Mouse (Mus musculus): ENCODE measurements at regions not wholly inside any gene's neighbourhood (a gene's known extent, or its start where the extent isn't known, plus 50 kb on each side); places are given as distances from the start of the nearest gene placed in this dataset.
A peak's percentile ranks its signal among the peaks of the same experiment; 100 is the strongest.

DNA sequence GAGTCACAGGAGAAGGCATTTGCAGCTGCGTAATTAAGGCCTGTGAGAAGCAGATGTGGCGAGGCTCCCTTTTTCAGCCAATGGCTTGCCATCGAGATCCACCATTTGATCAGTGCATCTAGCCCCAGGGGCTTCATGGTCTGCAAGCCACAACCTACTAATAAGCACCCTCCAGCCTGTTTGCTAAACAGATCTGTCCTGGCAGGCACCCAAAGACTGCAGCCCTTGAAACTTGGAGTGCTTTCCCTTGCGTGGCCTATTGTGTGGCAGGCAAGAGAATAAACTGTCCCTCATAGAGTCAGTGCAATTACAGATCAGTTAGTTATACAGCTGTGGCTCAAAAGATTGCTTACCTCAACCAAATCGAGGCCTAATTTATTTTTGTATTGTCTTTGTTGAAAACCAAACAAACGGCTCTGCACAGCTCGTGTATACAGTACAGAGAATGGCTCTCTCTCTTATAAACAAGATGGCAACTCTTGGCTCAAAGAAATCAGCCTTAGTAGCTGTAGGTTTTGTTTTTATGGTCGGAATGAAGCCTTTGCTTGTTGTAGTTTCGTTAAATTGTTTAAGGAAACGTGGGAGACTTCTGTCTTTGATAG lies 195.9 kb upstream of the Satb2 start:
- DNase-seq (ENCODE audit: low spot score in 2 of 2), result no peak

DNA sequence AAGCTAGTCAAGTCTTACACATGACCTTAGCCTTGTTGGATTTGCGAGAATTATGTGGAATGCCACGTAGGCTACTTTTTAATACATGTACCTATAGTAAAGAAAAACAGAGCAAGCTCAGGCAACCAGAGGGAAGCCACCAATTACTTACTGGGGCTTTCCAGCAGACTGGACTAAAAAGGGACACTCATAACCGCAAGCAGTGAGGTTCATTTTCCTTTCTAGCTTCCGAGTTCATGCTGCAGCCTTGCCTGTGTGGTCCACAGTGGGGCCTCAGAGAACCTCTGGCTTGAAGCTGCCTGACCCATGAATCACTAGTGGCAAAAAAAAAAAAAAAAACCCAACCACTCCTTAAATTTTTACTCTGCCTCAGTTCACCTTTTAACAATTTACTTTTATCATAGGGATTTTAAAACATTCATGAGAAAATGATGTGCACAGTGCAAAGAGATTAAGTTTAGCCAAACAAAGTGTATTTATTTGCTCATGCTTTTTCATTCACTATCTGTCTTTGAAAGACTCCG lies 188.6 kb upstream of the 1700066M21Rik start:
- no peak for DNase-seq (ENCODE audit: low spot score in 2 of 2)

DNA sequence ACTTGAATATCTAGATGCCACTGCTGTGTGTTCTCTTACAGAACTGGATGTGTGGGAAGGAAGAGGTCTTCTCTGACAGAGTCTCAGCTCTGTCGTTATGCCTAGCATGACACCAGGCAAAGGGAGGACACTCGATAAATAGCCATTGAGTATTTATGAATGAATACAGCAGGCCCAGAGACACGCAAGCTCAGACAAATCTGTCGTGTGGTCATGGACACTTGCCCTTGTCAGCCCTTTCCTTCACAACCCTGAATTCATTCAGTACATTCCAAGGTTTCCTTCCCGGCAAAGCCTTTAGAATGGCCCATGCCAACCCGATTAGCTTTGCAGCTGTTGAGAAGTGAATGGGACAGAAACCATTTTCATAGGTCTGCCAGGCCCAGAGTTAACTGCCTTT lies 176.1 kb upstream of the 1700066M21Rik start:
- DNase-seq (ENCODE audit: low spot score in 2 of 2), result no peak

DNA sequence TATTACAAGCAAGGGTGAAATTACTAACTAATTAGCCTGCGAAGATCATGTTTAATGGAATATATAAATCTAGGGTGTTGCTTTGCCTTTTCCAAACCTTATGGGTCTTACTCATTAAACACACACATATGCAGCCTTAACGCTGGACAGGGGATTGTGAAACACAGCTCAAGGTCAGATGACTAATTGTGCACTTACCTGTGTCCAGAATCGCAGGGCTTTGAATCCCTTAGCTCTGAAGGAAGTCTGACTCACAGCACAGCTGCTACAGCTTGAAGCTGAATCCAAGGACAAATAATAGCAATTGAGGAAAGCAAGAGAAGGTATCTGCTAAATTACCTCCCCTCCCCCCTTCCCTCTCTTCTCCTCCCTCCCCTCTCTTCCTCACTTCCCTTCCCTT lies 173.1 kb upstream of the 1700066M21Rik start:
- DNase-seq (ENCODE audit: low spot score in 2 of 2), result no peak

DNA sequence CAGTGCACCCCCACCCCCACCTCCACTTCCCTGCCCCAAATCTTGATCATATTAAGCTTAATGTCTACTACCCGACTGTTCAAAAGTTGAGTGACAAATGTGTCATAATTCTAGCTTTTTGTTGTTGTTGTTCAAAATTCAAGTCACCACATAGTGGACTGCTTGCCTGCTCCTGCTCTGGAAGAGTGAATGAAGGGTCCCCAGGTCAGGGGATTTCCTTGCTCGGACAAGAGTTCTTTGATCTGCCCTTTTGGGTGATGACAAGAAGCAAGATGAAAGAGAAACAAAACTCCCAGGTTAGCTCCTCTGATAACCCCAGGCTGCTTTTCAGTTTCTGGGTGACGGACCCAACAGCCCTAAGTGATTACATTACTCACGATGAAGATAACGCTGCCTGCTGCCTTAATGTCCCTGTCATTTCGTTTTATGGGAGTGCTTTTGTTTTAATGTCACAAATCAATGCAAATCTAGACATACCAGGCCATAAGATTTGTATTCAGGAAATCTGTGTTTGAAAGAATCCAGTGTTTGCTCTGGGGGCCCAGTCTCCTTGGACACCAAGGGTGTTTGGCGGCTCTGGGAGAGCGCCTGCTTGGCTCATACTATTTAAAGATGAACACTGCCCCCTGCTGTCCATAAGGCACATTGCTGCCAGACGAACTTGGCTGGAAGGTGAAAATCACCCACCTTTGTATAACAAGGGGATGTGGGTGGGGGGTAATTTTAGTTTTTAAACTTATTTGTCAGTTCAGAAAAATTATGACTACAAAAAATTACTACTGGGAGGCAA lies 172.0 kb upstream of the 1700066M21Rik start:
- DNase-seq (ENCODE audit: low spot score in 2 of 2), result peak; percentile 71 to 82

DNA sequence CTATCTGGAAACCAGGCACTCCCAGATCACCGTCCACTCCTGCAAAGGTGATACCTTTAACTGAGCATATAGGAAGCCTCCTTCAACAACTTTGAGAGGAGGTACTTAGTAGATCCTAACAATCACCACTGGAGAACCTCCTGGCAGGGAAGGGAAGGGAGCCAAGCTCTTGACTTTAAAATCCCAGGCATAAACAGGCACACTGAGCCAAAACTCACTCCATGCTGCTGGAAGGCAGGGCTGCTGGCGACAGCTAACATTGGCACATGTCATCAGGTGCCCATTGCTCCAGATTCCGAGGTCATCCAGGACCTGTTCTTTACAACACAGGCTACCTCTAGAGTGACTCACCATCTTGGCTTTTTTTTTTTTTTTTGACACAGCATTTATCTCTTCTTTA lies 170.9 kb upstream of the 1700066M21Rik start:
- no peak for DNase-seq (ENCODE audit: low spot score in 2 of 2)

DNA sequence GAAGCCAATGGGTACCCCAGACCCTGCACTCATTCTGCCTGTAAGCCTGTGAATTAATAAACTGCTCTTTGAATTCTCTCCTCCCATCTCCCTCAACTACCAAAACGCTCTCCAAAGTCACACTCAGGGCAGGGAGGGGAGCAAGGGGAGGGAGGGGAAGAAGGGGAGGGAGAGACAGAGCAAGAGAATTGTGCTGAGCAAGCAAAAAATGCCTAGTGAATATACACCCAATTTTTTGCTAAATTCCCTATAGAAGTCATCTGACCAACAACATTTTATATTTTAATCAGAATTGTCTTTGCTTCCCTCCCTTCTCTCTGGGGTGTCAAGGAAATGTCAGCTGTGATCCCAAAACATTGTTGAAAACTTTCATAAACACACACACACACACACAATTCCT lies 170.5 kb upstream of the 1700066M21Rik start:
- no peak for DNase-seq (ENCODE audit: low spot score in 2 of 2)

DNA sequence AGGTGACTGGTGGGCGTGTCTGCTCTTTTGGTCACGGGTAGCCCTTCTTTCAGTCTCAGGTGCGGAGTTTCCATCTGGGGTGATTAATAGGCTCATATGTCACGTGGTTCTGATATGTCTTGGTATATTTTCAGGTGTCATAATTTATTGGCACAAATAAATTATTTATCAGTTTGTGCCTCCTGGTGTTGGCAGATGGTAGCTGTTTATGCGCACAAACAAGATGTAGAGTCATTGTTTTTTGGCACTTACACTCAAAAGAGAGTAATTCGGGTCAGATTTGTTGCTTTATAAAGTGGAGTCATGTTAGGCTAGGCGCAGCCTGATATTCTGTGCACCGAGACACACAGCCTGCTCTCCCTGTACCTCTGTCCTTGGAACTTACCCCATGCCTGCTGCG lies 169.0 kb upstream of the 1700066M21Rik start:
- no peak for DNase-seq (ENCODE audit: low spot score in 2 of 2)

DNA sequence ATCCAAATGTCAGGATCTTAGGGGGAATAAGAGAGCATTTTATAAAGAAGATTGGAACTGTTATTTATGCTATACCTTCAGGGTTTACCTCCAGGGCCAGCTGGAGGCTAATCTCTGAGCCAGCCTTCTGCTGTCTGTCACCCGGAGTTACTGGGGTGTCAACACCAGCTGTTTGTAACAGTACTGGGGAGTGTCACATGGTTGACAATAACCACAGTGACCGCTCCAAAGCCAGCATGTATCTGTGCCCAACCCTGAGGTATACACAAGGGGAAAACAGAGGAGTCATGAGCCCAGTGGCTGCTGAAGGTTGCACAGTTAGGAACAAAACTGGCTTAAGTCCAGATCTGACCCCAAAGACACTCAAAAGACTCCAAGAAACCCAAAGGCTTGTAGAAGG lies 168.1 kb upstream of the 1700066M21Rik start:
- no peak for DNase-seq (ENCODE audit: low spot score in 2 of 2)

DNA sequence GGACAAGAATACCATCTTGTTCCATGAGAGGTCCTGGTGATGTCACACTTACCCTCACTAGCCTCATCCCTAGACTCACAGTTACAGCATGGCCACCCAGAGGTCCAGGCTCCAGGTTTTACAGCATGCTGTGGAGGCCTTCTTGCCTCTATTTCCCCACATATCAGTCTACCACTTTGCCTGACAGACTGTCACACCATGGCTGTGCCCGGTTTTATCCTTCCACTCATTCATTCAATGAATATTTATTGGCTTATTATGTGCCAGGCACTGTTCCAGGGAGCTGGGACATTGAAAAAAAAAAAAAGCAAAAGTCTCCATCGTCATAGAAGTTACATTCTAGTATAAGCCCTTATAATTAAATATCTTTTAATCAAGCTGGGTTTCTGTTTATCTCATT lies 166.4 kb upstream of the 1700066M21Rik start:
- DNase-seq (ENCODE audit: low spot score in 2 of 2), result no peak

DNA sequence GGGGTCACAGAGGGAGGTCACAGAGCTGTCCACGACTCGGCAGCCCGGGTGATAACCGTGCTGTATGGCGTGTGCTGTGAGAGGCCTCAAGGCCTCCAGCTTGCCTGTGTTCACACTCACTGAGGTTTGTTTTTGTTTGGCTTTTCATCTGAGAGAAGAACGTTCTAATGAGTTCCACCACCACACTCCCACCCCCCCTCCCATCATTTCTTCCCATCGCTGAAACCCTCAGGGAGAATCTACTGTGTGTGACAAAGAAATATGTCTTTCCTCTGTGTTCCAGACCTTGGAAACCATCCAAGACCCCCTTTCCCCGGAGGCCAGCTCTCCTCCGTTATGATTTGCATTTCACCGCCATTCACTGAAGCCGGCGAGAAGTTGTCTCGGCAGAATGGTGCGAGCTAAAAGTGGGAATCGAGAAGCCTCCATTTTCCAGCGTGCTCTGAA lies 164.0 kb upstream of the 1700066M21Rik start:
- no peak for DNase-seq (ENCODE audit: low spot score in 2 of 2)

DNA sequence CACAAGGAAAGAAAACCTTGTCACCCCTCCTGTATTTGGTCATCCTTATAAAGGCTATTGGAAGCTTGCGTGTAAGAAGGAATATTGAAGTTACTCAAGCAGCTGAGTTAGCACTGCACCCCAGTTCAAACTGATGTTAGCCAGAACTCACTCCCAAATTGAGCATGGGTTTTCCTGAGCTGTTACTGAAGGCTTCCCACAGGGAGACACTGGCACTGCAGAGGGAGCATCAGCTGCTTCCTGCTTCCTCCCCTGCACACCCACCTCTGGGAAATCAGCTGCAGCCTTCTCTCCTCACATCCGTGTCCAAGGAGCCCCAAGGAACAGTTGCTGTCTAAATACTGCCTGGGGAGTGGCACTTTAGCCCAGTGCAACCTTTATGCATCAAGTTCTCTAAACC lies 163.2 kb upstream of the 1700066M21Rik start:
- peak; percentile 15 to 50 for DNase-seq (ENCODE audit: low spot score in 2 of 2)

DNA sequence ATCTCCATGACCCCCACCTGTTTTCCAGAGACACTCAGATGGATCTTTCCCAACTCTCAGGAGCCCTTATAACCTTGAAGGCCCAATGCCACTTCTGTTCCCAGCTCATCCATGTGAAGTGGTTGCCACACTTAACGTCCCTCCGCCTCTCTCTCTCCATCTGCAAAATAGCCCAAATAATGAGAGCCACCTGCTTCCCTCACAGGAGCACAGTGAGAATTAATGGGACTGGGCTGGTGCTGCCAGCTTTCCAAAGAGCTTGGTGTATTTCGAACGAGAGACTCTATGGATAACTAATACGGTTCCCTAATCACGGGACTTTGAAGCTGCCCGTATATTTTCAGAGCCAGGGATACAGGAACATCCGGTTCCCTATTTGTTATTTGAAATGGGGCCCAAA lies 159.8 kb upstream of the 1700066M21Rik start:
- DNase-seq (ENCODE audit: low spot score in 2 of 2), result no peak

DNA sequence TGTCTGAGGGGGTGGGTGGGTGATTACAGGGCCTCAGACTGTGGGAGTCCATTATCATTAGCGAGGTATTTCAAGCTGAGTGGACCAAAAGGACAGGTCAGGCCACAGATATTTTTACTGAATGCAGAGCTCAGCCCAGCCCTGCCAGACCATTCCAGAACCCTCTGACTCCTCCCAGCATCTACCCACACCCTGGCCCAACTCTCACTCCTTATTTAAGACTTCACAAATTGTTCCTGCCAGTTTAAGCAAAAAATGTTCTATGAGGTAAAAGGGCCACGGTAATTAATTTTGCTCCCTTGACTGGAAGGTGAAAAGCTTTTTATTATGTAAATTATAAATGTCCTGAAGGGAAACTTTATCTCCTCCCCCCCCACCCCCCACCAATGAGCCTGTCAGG lies 159.3 kb upstream of the 1700066M21Rik start:
- DNase-seq (ENCODE audit: low spot score in 2 of 2), result no peak

DNA sequence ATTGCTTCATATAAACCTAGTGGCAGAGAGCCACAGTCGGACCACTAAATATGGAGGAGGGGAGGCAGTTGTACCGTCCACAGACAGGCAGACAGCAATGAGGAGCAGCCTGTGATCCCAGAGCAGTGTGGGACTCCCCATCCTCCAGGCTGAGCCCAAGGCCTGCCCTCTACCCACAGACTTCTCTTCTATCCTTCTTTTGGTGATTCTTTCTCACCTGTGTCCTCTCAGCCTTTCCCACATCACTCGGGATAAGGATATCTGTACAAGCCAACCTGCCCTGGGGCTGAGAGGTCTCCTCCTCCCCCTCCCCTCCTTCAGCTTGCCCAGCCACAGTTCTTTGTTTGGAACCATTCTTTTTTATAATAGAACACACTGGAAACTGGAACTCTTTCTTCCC lies 158.8 kb upstream of the 1700066M21Rik start:
- DNase-seq (ENCODE audit: low spot score in 2 of 2), result no peak

DNA sequence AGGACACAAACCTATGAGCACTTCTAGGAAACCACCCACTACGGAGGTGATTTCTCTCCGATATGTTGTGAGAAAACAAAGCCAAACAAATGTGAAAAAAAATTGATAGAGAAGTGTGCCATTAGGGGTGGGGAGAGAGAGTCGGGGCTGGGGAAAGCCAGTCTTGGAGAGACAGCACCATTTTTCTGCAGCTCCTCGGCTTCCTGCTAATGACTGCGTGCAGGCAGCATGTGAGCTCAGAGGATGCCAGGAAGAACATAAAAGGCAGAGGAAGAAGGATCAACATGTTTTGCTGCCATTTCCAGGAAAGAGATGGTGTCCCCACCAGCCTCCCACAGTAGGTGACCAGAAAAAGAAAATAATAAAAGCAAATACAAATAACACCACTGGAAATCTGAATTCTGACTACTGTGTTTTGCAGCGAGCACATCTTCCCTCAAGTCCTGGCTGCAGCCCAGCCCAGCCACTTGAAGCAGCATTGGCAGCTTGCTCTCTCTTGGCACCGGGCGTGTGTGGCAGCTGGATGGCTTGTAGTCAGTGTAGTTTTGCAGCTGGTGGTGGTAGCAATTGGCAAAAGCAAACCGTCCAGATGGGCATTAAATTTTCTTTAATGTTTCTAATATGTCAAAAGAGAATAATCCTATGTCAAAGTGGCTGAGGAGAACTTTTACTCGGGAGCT lies 152.9 kb upstream of the 1700066M21Rik start:
- peak; percentile 57 to 72 for DNase-seq (ENCODE audit: low spot score in 2 of 2)

DNA sequence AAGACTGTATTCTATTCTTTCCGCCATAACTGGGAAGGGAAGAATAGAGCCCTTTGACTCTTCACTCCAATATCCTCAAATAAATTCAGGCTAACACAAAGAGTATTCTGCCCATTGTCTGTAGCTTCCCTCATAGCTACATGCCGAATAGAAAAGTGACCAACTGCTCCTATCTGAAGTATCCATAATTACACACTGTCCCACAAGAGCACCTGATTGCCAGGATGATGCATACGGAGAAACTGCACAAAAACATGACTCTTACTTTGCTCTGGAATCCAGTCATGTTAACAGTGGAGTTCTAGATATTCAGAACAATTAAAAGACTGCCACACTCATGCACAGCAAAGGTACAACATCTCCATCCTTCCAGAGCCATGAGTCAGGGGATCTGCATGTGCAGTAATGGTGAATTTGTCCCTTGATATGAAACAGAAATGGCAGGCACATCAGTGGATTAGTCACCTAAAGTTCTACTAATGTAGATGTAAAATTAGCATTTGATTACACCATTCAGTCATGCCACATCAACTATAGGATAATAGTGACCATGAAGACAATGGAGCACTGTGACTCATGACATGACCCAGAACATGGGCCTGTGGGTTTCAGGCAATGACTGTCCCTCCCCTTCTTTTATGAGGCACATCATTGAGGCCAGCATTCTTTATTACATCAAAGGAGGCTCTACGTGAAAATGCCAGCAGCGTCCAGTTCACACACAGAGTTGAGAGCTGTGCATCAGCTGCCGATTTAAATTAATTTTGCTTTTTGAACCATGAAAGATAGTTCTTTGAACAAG lies 133.6 kb upstream of the 1700066M21Rik start:
- no peak for DNase-seq (ENCODE audit: low spot score in 2 of 2)

DNA sequence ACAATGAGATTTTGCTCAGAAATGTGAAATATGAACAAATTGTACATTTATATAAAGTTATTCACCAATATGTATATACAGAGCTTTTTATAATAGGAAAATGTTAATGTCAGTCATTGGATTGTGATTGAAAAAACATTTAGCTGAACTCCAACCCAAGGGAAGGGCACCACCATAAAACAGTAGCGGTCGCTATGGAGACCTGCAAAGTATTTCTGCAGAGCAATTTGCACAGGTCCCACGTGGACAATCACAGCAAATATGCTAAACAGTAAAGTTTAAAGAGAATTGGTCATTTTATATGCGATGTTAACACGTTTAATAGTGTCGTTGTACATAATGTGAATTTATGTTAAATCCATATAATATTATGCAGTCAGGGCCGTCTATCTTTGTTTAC lies 117.8 kb upstream of the 1700066M21Rik start:
- no peak for DNase-seq (ENCODE audit: low spot score in 2 of 2)

DNA sequence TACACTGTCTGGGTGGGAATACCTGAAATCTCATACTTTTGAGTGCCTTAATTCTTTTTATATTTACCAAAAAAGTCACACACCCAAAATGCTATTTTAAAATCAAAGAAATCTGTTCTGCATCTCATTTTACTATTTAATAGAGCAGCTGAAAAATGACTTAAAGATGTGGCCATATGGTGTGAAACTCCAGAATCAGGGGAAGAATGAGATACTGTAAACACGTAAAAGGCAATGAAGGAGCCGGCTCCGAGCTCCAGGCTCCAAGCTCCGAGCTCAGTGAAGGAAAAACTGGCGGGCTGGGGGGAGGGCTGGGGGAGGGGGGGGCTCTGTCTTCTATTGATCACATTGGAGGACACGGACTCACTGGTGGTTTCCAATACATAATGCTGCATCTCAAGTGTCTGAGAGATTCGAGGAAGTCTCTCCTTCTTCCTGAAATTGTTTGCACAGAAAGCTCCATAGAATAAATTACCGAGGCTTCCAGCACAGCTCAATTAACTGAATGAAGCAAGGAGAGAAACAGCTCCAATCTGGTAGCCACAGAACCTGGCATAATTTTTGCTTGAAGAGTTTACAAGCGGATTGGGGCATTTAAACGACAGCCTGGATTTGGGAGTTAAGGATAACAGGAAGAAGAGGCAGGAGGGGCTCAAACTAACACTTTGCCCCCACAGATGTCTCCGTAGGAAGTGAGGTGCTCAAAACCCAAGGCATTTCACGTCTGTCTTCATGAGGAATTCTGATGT lies 112.2 kb upstream of the 1700066M21Rik start:
- DNase-seq (ENCODE audit: low spot score in 2 of 2), result peak in 1 of 2 experiments; percentile 11

DNA sequence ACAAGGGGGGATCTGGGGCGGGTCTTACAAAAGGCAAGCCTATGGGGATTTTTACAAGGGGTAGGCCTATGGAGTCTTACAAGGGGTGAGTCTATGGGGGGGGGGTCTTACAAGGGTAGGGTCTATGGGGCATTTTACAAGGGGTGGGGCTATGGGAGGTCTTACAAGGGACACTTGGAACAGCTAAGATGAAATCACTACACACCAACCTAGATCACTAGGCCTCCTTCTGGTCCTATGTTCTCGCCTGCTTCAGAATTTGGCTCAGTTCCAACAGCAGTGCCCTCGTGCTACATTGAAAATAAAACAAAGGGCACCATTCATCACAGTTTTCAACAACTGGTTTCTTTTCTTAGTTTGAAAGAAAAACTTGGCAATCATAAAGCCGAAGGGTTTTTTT lies 110.7 kb upstream of the 1700066M21Rik start:
- no peak for DNase-seq (ENCODE audit: low spot score in 2 of 2)

DNA sequence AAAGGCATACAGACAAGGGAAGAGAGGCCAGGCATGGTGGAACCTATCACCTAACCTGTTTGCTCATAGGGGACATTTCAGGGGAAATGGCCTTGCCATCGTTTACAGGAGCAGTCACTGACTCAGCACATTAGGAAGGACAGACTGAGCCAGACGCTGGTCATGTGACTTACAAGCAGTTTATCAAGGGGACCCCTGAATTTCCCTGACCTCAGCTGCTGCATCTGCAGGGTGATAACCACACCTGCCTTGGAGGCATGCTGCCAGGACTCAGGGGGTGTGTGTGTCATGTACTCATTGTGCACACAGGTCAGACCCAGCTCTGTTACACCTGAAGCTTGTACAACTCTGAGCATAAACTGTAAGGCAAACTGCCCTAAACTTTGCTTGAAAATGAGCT lies 109.6 kb upstream of the 1700066M21Rik start:
- DNase-seq (ENCODE audit: low spot score in 2 of 2), result no peak

Data from left cerebral cortex, adult 18-20 months (tissue).